Mouse (Mus musculus) heart, postnatal 0 days (tissue): ENCODE results near the gene Hif3a. TPM values are rescaled to one million over a fixed set of nuclear protein-coding genes. Genes with fewer than 3 reads are reported as not detected.

Experiments used
- ATAC-seq: fragments of 200-750 bp; cut with Nextera tagmentation; 2 replicates; pipeline ENCODE4 v1.8.0; 2017; ENCODE audit warnings: low read depth, moderate number of reproducible peaks, moderate library complexity; ENCODE audit not compliant: insufficient read depth
- DNase-seq: peaks from one replicate; pipeline ENCODE4 v3.0.0-alpha.2; 2016; ENCODE audit warnings: low spot score
- H3K27ac ChIP-seq: fragments of 300-500 bp; sonication (generic); 2 replicates; pipeline ENCODE4 v1.5.1; 2014; ENCODE audit warnings: low read depth, mild to moderate bottlenecking
- H3K27me3 ChIP-seq: fragments of 300-500 bp; sonication (generic); 2 replicates; pipeline ENCODE4 v1.6.1; 2014; ENCODE audit warnings: low read length, mixed read lengths; ENCODE audit not compliant: control insufficient read depth, insufficient read depth
- H3K36me3 ChIP-seq: fragments of 300-500 bp; sonication (generic); replicated peaks from 2 replicates; pipeline ENCODE4 v1.6.1; 2014; ENCODE audit warnings: low read length, mixed read lengths; ENCODE audit not compliant: control insufficient read depth, insufficient read depth
- H3K4me1 ChIP-seq: fragments of 300-500 bp; sonication (generic); 2 replicates; pipeline ENCODE4 v1.6.1; 2014; ENCODE audit warnings: antibody characterized with exemption; ENCODE audit not compliant: control insufficient read depth, insufficient read depth
- H3K4me2 ChIP-seq: fragments of 300-500 bp; sonication (generic); 2 replicates; pipeline ENCODE4 v1.6.1; 2014; ENCODE audit warnings: low read depth, mild to moderate bottlenecking, low read length, moderate library complexity
- H3K4me3 ChIP-seq: fragments of 300-500 bp; sonication (generic); 2 replicates; pipeline ENCODE4 v1.5.1; 2014; ENCODE audit warnings: low read depth, low read length
- H3K9ac ChIP-seq: fragments of 300-500 bp; sonication (generic); replicated peaks from 2 replicates; pipeline ENCODE4 v1.6.1; 2014; ENCODE audit warnings: low read depth, low read length, mixed read lengths
- H3K9me3 ChIP-seq: fragments of 300-500 bp; sonication (generic); replicated peaks from 2 replicates; pipeline ENCODE4 v1.6.1; 2016; ENCODE audit warnings: low read length; ENCODE audit not compliant: control insufficient read depth
- CTCF ChIP-seq: IDR thresholded peaks from 2 replicates; pipeline ENCODE4 v1.5.1; 2016; ENCODE audit warnings: antibody characterized with exemption, control low read depth, low read depth
- EP300 ChIP-seq: IDR thresholded peaks from 2 replicates; pipeline ENCODE4 v1.6.1; 2016; ENCODE audit warnings: antibody characterized with exemption, low read depth
- WGBS: fragments of 180-500 bp; shearing (Covaris S2); extraction: QIAGEN DNeasy Blood & Tissue Kit; methylation state at CpG from one replicate; pipeline ENCODE4 v1.1.7; 2014; 5-methylcytosine and 5-hydroxymethylcytosine counted together
- polyA plus RNA-seq: library from polyadenylated mRNA; unstranded; fragments of >200 nt; fragmentation: Nextera tagmentation; extraction: Ambion mirVana; gene quantifications from 2 replicates; pipeline ENCODE4 v1.2.1, GENCODE M21; 2015
- total RNA-seq: library from RNA; depleted of rRNA; stranded (reverse); fragments of >200 nt; gene quantifications from 2 replicates; pipeline ENCODE4 v1.2.3, GENCODE M21; 2014; ENCODE audit warnings: low replicate concordance

Gene Hif3a
- total and polyA plus RNA-seq, 2 experiments from 2014 or later, result 4.2 to 35.5 TPM

- no peak for TF ChIP-seq EP300
- TF ChIP-seq CTCF, result peak; percentile 89
These were observed 4.2 kb upstream of the Hif3a start for GRCm38 (mm10) chr7:17066412-17066811.

GRCm38 (mm10) chr7:17065620-17066019, 3.4 kb upstream of the Hif3a start:
- no peak overlapping the region for H3K4me2 ChIP-seq
- no peak overlapping the region for H3K4me3 ChIP-seq
- H3K27me3 ChIP-seq, result no peaks in the 10 kb centered on the region
- ATAC-seq, result no peak
- H3K9ac ChIP-seq, result no peak overlapping the region
- no peak overlapping the region for H3K27ac ChIP-seq
- H3K9me3 ChIP-seq, result no peaks in the 10 kb centered on the region
- 77% methylated on average over 8 of the region's 9 CpGs for WGBS
- DNase-seq, result no peak
- peaks cover 7% of the 10 kb centered on the region; the same call in 1 of the 2 replicates for H3K4me1 ChIP-seq
- TF ChIP-seq CTCF (no peak), EP300 (no peak)
- H3K36me3 ChIP-seq, result no peaks in the 10 kb centered on the region

More at GRCm38 (mm10) chr7:17066412-17066811, 4.2 kb upstream of the Hif3a start:
- Histone ChIP-seq H3K4me1 (no peaks in the 10 kb centered on the region), H3K9me3 (no peaks in the 10 kb centered on the region), H3K27me3 (no peaks in the 10 kb centered on the region), H3K27ac (no peak overlapping the region), H3K9ac (no peak overlapping the region), H3K36me3 (no peaks in the 10 kb centered on the region), H3K4me3 (no peak overlapping the region), H3K4me2 (no peak overlapping the region)
- DNase-seq (peak; percentile 49), ATAC-seq (no peak; the same call in 1 of the 2 replicates)
- 10% methylated on average over 2 of the region's 2 CpGs for whole genome bisulfite sequencing

- peak; percentile 28 for DNase-seq
- peak overlapping the region; percentile 95 for H3K27ac ChIP-seq
These were observed 618 bp upstream of the Hif3a start for GRCm38 (mm10) chr7:17062845-17063244.

GRCm38 (mm10) chr7:17060782-17061605, 1.2 kb downstream of the Hif3a start:
- peak overlapping the region; percentile 73 for H3K9ac ChIP-seq
- WGBS, result 22% methylated on average over 21 of the region's 22 CpGs
- peaks cover 37% of the 10 kb centered on the region for H3K4me1 ChIP-seq
- peak; percentile 22 for ATAC-seq
- H3K4me2 ChIP-seq, result peak overlapping the region; percentile 81
- no peaks in the 10 kb centered on the region for H3K36me3 ChIP-seq
- peak overlapping the region; percentile 95 for H3K27ac ChIP-seq
- H3K27me3 ChIP-seq, result no peaks in the 10 kb centered on the region
- DNase-seq, result peak; percentile 64
- no peaks in the 10 kb centered on the region for H3K9me3 ChIP-seq
- TF ChIP-seq EP300 (no peak; the same call in 1 of the 2 replicates), CTCF (peak; percentile 53)
- H3K4me3 ChIP-seq, result peak overlapping the region; percentile 62

More at GRCm38 (mm10) chr7:17062845-17063244, 618 bp upstream of the Hif3a start:
- Histone ChIP-seq H3K4me1 (peaks cover 24% of the 10 kb centered on the region), H3K36me3 (no peaks in the 10 kb centered on the region), H3K4me2 (peak overlapping the region; percentile 81), H3K27me3 (no peaks in the 10 kb centered on the region), H3K9me3 (no peaks in the 10 kb centered on the region), H3K9ac (peak overlapping the region; percentile 73), H3K4me3 (peak overlapping the region; percentile 62)
- no peak for ATAC-seq
- WGBS, result 8% methylated on average over 11 of the region's 11 CpGs
- TF ChIP-seq CTCF, result no peak
- TF ChIP-seq EP300, result no peak

GRCm38 (mm10) chr7:17060031-17060781, 2.0 kb downstream of the Hif3a start:
- ATAC-seq (peak; percentile 56), DNase-seq (peak; percentile 96)
- Histone ChIP-seq H3K27me3 (no peaks in the 10 kb centered on the region), H3K4me3 (peak overlapping the region; percentile 62), H3K4me2 (peak overlapping the region; percentile 81), H3K9me3 (no peaks in the 10 kb centered on the region), H3K36me3 (no peaks in the 10 kb centered on the region), H3K9ac (peak overlapping the region; percentile 73), H3K4me1 (peaks cover 43% of the 10 kb centered on the region), H3K27ac (peak overlapping the region; percentile 95)
- TF ChIP-seq EP300 (peak; percentile 54), CTCF (no peak)
- 10% methylated on average over 9 of the region's 9 CpGs for WGBS
